17 mouse cellular contexts compared by ENCODE assay signal in the genomic region with DNA sequence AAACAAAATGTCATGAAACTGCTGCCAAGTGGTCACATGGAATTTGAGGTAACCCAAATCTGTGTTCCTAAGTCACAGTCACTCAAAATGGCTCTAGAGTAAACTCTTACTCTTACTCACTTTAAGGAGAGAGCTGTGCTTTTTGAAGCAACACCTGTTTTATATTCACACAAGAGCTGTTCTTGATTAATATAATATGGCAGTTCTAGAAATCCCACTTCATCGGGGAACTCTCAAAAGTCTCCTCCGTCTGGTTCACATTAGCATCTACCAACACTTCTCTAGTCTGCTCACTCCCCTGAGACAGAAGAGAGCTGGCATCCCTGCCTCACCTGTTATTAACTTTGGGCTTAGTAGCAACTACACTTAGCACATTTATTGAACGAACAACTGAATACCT. TPM values are rescaled to one million over a fixed set of nuclear protein-coding genes. Genes with fewer than 3 reads are reported as not detected.
"Had no signal": no experiment of that assay in that cellular context is flagged by ENCODE, and none has a peak within 500 bp of the region (broad histone marks: within the 10 kb centered on the region; RNA-seq: fewer than 3 reads in every experiment).

No protein-coding gene starts in this region.

- DNase-seq: kidney, postnatal 25 days; liver, embryonic 13.5 days; liver, postnatal 0 days; lung, postnatal 14 days; right cerebral cortex, postnatal 14 days; thymus, adult 2 months; thymus, postnatal 25 days had no signal

- H3K4me3 ChIP-seq: left cerebral cortex, adult 2 months; limb, embryonic 15.5 days; liver, embryonic 13.5 days; lung, embryonic 15.5 days; megakaryocyte, embryonic 14.5 days; midbrain, embryonic 12.5 days; stomach, embryonic 15.5 days had no signal

- H3K27ac ChIP-seq: left cerebral cortex, adult 2 months; limb, embryonic 15.5 days; liver, embryonic 13.5 days; lung, embryonic 15.5 days; macrophage; midbrain, embryonic 12.5 days; stomach, embryonic 15.5 days had no signal

- H3K9me3 ChIP-seq: limb, embryonic 15.5 days; liver, embryonic 13.5 days; lung, embryonic 15.5 days; megakaryocyte, embryonic 14.5 days; midbrain, embryonic 12.5 days; stomach, embryonic 15.5 days had no signal

- H3K4me2 ChIP-seq: limb, embryonic 15.5 days; liver, embryonic 13.5 days; lung, embryonic 15.5 days; midbrain, embryonic 12.5 days; stomach, embryonic 15.5 days had no signal

- H3K27me3 ChIP-seq: limb, embryonic 15.5 days; liver, embryonic 13.5 days; lung, embryonic 15.5 days; megakaryocyte, embryonic 14.5 days; midbrain, embryonic 12.5 days; stomach, embryonic 15.5 days had no signal

- H3K36me3 ChIP-seq: limb, embryonic 15.5 days; liver, embryonic 13.5 days; lung, embryonic 15.5 days; midbrain, embryonic 12.5 days; stomach, embryonic 15.5 days had no signal

- H3K4me1 ChIP-seq: lung, embryonic 15.5 days; stomach, embryonic 15.5 days had no signal

- H3K9ac ChIP-seq: limb, embryonic 15.5 days; liver, embryonic 13.5 days; liver, postnatal 0 days; lung, embryonic 15.5 days; midbrain, embryonic 12.5 days; stomach, embryonic 15.5 days had no signal

- ATAC-seq: liver, postnatal 0 days; midbrain, embryonic 16.5 days had no signal

RNA-seq across cellular contexts. Expression of gene Nobox, which starts 50.9 kb away (rescaled TPM):
- polyA plus RNA-seq: limb, embryonic 15.5 days; liver, embryonic 13.5 days; liver, postnatal 0 days; macrophage; midbrain, embryonic 12.5 days; midbrain, embryonic 16.5 days; neural tube, embryonic 14.5 days; spleen, adult 2 months had no signal
